Mouse (Mus musculus) cerebellum, postnatal 14 days (tissue): ENCODE results near the gene Lrrc42.
A peak's percentile ranks its signal among the peaks of the same experiment; 100 is the strongest.

Experiments used
- DNase-seq, 2 experiments: peaks; one replicate each; pipeline ENCODE4 v3.0.0; 2021; ENCODE audit warnings: mixed read lengths in 2 of 2

The Lrrc42 gene

GRCm38 (mm10) chr4:107248061-107248460 is 5.3 kb downstream of the Lrrc42 start:
- no peak for DNase-seq

GRCm38 (mm10) chr4:107247110-107247509 is 6.2 kb downstream of the Lrrc42 start:
- DNase-seq, result no peak

DNA sequence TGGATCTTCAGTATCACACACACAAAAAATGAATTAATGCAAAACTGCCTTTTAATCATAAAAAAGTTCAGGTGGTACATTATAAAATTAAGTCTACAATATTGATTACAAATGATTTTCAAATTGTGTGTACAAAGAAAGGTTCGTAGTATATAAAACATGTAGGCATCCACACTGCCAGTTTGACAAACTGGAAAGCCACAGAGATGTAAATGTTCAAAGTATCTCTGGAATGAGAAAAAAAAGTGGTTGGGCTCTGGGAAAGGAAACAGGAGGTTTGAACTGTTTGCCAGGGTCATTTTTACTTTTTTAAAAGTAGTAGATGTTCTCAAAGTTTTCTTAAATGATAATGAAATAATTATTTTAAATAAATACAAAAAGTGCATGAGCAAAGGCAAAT is 7.3 kb downstream of the Lrrc42 start:
- no peak for DNase-seq

GRCm38 (mm10) chr4:107245368-107245767 is 8.0 kb downstream of the Lrrc42 start:
- no peak for DNase-seq

GRCm38 (mm10) chr4:107243365-107244333 is 9.7 kb downstream of the Lrrc42 start:
- DNase-seq, result no peak

DNA sequence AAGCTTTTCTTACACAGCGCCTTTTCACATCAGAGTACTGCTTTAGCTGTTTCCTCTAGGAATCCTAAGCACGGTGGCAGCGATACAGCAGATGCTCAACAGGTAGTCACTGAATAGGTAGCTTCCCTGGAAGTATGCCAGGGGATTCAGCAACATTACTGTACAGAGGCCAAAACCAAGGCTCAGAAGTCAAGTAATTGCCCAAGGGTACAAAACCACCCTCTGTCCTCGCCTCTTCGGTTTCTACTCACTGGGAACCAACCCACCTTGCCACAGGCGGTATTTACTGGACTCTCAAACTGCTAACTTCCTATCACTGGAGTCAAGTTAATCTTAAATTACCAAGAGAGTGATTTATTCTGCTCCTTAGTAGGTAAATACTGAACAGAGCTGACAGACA is 13.1 kb downstream of the Lrrc42 start:
- DNase-seq, result no peak

DNA sequence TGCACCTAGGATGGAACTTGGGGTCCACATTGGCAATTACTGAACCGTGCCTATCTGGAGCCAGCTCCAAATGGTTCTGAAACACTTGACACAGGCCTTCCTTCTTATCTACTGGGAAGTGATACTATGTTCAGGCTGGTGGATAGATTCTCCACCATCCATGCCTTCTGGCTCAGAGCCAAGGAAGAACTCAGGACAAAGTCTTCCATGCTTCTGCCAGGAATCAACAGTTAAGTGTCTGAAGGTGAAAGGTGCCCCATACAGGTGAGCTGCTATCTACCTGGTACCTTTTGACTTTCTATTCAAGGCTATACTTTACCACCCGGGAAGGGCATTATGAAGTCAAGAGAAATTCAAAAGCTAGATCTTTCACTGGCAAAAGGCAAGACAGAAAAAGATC is 15.1 kb downstream of the Lrrc42 start:
- no peak for DNase-seq

- no peak for DNase-seq
Observed at GRCm38 (mm10) chr4:107232219-107232618, 21.1 kb downstream of the Lrrc42 start.

DNA sequence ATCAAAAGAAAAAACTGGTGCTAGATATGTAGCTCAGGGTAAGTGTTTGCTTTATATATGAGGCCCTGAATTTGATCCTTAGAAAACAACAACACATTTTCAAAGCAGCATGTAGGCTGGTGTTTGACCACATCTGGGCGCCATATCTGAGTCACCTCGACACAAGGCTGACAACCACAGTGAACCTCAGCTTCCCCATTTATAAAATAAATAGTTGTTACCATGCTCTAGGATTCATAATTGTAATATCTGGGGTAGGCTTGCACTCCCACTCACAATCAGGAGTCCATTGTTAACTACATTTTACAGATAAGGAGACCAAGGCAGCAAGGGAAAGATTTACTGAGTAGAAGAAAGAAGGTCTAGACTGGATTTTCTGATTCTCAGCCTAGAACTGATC is 27.0 kb downstream of the Lrrc42 start:
- no peak for DNase-seq

DNA sequence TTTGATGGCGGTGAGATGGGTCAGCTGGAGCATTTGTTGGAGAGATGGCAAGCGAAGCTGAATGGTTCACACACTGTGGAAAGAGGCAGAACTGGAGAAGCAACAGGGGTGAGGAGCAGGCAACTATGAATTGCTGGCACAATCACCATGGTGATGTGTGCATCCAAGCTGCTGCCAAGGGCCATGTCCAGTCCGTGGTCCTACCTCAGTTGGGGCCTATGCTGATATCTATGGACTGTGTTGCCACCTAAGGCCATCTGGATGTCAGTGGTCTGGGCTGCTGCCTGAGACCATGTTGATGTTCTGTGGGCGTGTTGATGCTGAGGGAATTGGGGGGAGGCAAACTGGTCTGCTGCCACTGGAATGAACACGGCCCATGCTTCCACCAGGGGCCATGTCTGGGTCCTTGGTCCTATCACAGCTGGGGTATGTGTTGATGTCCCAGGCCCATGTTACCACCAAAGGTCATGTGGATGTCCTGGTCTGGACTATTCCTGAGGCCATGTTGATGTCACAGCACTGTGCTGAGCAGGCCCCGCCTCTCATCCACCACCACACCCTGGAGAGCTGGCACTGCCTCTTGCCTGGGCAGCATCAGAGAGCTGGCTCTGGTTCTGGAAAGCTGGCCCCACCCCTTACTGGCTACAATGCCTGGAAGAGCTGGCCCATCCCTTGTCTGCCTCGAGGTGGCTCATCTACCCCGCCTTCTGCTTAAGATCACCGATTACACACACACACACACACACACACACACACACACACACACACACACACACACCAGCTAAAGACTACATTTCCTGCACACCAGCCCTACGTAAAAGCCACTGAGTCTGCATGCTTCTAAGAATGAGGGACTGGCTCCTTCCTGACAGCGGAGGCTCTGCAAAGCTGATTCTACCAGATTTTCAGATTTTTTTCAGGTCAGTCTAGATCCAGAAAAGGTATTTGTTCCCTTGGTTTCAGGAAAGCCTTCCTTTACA is 29.8 kb downstream of the Lrrc42 start:
- peak; percentile 86 to 89 for DNase-seq

GRCm38 (mm10) chr4:107221524-107221923 is 31.8 kb downstream of the Lrrc42 start:
- peak; percentile 31 to 36 for DNase-seq

DNA sequence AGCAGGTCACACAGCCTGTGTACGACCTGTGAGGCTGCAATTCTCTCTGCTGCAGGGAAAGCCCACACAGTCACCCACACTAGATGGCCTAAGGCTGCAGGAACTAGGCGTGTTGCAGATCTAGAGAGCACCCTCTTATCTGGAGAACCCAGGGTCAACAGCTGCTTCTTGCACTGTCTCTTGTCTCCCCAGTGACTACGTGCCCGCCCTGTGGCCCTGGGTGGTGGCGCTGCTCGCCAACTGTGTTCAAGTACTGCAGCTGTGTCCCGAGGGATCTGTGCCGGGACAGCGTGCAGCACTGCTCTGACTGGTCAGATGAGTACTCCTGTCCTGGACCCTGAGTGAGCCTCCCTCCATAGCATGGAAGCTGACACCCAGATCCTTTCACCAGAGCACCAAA is 35.8 kb downstream of the Lrrc42 start:
- no peak for DNase-seq

GRCm38 (mm10) chr4:107213279-107214011 is 39.9 kb downstream of the Lrrc42 start:
- DNase-seq, result peak in 1 of 2 experiments; percentile 23

DNA sequence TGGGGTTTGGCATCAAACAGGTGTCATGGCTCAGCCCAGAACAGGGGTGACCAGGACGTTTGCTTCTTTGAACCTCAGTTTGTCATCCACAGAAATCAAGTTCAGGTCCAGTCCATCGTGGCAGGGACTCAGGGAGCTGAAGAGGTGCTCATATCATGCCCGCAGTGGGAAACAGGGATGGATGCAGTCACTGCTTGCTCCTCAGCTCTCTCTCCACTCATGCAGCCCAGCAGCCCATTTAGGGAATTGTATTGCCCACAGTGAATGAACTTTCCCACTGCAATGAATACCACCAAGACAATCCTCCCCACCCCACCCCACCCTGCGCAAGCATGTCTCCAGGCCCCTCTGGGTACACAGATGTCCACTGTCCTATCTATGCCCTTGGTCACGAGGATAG is 41.4 kb downstream of the Lrrc42 start:
- DNase-seq, result no peak

DNA sequence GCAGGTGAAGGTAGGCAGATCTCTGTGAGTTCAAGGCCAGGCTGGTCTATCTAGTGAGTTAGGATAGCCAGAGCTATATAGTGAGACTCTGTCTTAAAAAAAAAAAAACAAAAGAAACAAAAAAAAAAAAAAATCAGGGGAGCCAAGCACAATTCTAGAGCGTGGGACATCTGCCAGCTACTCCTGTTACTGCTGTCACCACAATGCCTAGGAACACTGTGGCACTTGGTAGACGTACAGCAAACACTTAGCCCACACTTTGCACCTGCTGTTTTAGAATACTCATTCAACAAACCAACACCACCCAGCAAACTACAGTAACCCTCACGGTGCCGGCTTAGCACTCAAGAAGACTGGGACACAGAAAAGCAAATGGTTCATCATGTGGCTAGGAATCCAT is 41.9 kb downstream of the Lrrc42 start:
- DNase-seq, result peak in 1 of 2 experiments; percentile 17

- DNase-seq, result no peak
Observed at GRCm38 (mm10) chr4:107210483-107211097, 42.7 kb downstream of the Lrrc42 start.

DNA sequence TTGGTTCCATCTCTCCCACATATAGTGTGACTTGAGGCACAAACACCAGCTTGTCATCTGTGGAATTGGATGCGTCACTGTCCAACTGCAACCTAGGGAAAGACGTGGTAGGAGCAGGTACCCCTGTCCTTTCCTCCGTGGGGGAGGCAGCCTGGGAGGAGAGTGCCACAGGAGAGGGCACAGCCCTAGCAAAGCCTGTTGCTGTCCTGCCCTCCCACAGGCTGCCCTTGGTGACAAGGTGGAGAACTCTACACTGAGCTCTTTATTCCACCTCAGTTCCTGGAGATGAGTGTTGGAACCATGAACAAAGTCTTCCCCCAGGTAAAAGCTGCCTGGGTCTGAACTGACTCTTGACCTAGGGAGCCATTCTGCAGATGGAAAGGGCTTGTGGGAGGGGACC is 44.5 kb downstream of the Lrrc42 start, which contains the start of gene Ldlrad1:
Gene Ldlrad1, plus strand, starts transcription at position 301 of the 400 bp plus-strand sequence.
- no peak for DNase-seq

DNA sequence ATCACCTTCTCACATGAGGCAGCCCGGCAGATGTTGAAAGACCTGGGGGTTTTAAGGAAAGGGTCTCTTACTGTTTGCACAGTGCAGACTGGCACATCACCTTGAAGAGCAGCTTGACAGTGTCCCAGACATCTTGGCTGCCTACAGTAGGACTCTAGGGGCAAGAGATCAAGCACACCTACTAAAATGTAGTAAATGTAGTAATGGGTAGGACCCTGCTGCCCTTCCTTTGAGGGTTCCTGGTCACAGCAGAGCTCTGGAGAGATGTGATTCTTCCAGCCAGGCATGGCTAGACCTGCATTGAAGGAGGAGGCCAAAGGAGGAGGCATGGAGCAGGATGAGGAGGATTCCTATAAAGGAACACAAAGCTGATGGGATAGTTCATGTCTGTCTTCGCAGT is 46.3 kb downstream of the Lrrc42 start:
- no peak for DNase-seq

GRCm38 (mm10) chr4:107203001-107203400 is 50.3 kb downstream of the Lrrc42 start:
- DNase-seq, result no peak

- DNase-seq, result no peak
Observed at GRCm38 (mm10) chr4:107201779-107202178, 51.6 kb downstream of the Lrrc42 start.

DNA sequence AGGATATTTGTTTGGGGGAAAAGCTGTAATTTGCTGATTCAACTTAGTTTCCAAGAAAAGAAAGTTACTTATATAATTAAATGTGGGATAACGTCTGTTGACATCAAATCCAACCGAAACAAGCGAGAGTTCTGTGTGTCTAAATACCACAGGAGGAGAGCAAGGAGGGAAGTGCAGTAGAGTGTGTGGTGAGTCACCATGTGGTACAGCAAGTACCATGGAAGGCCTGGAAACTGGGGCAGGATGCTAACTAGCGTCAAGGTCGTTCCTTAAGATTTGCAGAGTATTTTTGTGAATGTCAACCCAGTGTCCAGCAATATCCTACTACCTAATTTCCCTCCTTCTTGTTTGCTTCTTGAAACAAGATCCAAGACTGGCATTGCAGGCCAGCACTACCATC is 55.3 kb downstream of the Lrrc42 start:
- DNase-seq, result no peak

- no peak for DNase-seq
Observed at GRCm38 (mm10) chr4:107196454-107196853, 56.9 kb downstream of the Lrrc42 start.
